Mouse (Mus musculus): ENCODE results near the gene B3galnt1. TPM values are rescaled to one million over a fixed set of nuclear protein-coding genes. Genes with fewer than 3 reads are reported as not detected.

B3galnt1 gene
- polyA plus RNA-seq, 1 experiment from 2014 or later, result 3.6 TPM

GRCm38 (mm10) chr3:69563406-69563805, 35.4 kb downstream of the B3galnt1 start:
- ATAC-seq (ENCODE audit: insufficient read depth), result no peak
- no peaks in the 10 kb centered on the region for H3K9me3 ChIP-seq (replicated peaks)
- H3K4me3 ChIP-seq (replicated peaks), result no peak overlapping the region
- H3K9ac ChIP-seq, result no peak overlapping the region
- H3K27me3 ChIP-seq, result no peaks in the 10 kb centered on the region
- H3K27ac ChIP-seq (replicated peaks), result no peak overlapping the region
- no peaks in the 10 kb centered on the region for H3K36me3 ChIP-seq (replicated peaks)
- 73% methylated on average over 6 of the region's 6 CpGs for WGBS (ENCODE audit: insufficient replicate concordance)
- no peaks in the 10 kb centered on the region for H3K4me1 ChIP-seq (replicated peaks)
- no peak overlapping the region for H3K4me2 ChIP-seq

- no peak overlapping the region for H3K27ac ChIP-seq (replicated peaks)
- ATAC-seq (ENCODE audit: insufficient read depth), result no peak
- no peaks in the 10 kb centered on the region for H3K27me3 ChIP-seq
- H3K9ac ChIP-seq, result no peak overlapping the region
- H3K36me3 ChIP-seq (replicated peaks), result no peaks in the 10 kb centered on the region
- no peak overlapping the region for H3K4me3 ChIP-seq (replicated peaks)
- no peak overlapping the region for H3K4me2 ChIP-seq
- H3K9me3 ChIP-seq (replicated peaks), result no peaks in the 10 kb centered on the region
- H3K4me1 ChIP-seq (replicated peaks), result no peaks in the 10 kb centered on the region
- 82% methylated on average over 5 of the region's 5 CpGs for WGBS (ENCODE audit: insufficient replicate concordance)
Measured at GRCm38 (mm10) chr3:69561686-69562085, 37.1 kb downstream of the B3galnt1 start.

- WGBS (ENCODE audit: insufficient replicate concordance), result 44% methylated on average over 7 of the region's 7 CpGs
- H3K27ac ChIP-seq (replicated peaks), result no peak overlapping the region
- no peak for ATAC-seq (ENCODE audit: insufficient read depth)
Measured at GRCm38 (mm10) chr3:69559975-69560330, 38.8 kb downstream of the B3galnt1 start.

DNA sequence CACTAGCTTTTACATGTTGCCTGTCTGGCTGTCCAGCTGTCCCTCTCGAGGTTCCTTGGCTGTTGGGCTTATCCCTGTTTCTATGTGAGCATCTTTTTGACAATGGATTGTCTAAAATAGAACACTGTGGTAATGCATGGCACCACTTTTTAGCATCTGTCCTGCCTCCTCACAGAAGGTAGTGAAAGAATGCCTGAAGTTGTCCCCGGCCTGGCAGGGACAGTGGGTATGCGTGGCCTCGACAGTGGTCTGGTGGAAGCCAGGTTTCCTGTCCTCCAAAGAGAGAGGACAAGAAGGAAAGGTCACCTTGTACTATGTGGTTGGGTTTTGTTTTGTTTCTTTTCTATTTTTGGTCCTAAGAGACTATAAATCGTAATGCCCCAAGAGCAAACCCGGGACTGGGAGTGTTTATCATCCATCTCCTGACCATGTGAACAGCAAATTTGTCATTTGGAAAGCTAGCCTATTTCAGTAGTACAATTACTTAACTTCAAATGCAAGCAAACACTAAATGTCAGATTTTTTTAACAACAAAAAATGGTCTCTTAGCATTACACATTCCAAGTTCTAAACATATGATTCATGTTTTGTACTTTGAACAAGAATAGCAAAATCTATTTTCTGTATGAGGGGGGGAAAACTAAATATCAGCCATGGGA, 39.3 kb downstream of the B3galnt1 start:
- H3K4me1 ChIP-seq (replicated peaks), result no peaks in the 10 kb centered on the region
- H3K4me2 ChIP-seq, result no peak overlapping the region
- H3K9me3 ChIP-seq (replicated peaks), result no peaks in the 10 kb centered on the region
- no peak overlapping the region for H3K9ac ChIP-seq
- H3K27me3 ChIP-seq, result no peaks in the 10 kb centered on the region
- 53% methylated on average over 6 of the region's 6 CpGs for WGBS (ENCODE audit: insufficient replicate concordance)
- H3K36me3 ChIP-seq (replicated peaks), result no peaks in the 10 kb centered on the region
- H3K27ac ChIP-seq (replicated peaks), result no peak overlapping the region
- no peak overlapping the region for H3K4me3 ChIP-seq (replicated peaks)
- no peak for ATAC-seq (ENCODE audit: insufficient read depth)

More at GRCm38 (mm10) chr3:69559975-69560330, 38.8 kb downstream of the B3galnt1 start:
- Histone ChIP-seq H3K9ac (no peak overlapping the region), H3K27me3 (no peaks in the 10 kb centered on the region), H3K36me3 (replicated peaks) (no peaks in the 10 kb centered on the region), H3K4me1 (replicated peaks) (no peaks in the 10 kb centered on the region), H3K4me3 (replicated peaks) (no peak overlapping the region), H3K4me2 (no peak overlapping the region), H3K9me3 (replicated peaks) (no peaks in the 10 kb centered on the region)

DNA sequence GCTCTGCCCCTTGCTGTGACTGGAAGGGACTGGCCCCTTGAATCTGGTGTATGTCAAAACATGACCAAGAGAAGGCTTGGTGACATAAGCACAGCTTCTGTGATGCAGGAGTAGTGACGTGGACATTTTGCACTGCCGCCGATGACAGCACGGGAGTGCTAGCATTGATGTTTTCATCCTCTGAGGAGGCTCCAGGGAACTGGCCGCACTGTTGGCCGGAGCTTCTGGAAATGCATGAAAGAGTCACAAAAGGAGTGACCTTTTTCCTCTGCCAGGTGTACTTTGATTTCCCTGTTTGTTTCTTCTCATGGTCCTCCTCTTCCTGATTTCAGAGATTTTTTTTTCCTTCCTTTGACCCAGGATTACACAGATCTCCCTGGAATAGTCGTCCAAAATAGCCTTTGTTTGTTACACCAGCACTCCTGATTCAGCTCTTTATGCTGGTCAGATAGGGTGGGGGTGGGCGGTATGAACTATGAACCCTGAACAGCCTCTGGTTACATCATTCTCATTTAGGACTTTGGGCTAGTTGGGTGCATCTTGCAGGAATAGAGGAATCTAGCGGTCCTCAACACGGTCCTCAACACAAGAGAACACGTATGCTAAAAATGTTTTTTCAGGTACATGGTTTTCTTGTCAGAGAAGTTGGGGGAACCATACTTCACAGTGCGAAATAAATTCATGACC, 42.5 kb downstream of the B3galnt1 start:
- no peak overlapping the region for H3K27ac ChIP-seq (replicated peaks)
- no peak overlapping the region for H3K4me2 ChIP-seq
- no peaks in the 10 kb centered on the region for H3K9me3 ChIP-seq (replicated peaks)
- no peak overlapping the region for H3K4me3 ChIP-seq (replicated peaks)
- 77% methylated on average over 12 of the region's 12 CpGs for WGBS (ENCODE audit: insufficient replicate concordance)
- H3K9ac ChIP-seq, result no peak overlapping the region
- H3K4me1 ChIP-seq (replicated peaks), result no peaks in the 10 kb centered on the region
- no peaks in the 10 kb centered on the region for H3K36me3 ChIP-seq (replicated peaks)
- H3K27me3 ChIP-seq, result no peaks in the 10 kb centered on the region
- ATAC-seq (ENCODE audit: insufficient read depth), result 0 out of 2 replicates have a peak, but pooled peaks have one; percentile 28

DNA sequence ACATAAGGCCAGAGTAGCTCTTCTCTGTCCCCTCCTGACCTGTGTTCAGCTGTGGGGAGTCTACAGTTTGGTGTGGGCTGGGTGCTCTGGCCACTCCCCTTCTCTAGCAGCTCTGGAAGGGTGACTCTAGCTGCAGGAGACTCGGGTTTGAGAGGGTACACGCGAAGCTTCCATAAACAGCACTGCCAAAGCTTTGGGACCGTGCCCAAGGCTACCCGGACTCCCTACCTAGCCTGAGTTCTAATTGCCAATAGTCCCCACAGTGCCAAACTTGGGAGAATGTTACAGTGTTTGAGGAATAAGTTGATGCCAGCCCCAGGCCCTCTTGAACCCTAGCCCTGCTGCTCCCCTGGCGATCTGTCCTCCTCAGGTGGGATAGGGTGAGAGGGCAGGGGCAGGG, 43.2 kb downstream of the B3galnt1 start:
- Histone ChIP-seq H3K4me3 (replicated peaks) (no peak overlapping the region), H3K9ac (no peak overlapping the region), H3K9me3 (replicated peaks) (no peaks in the 10 kb centered on the region), H3K36me3 (replicated peaks) (no peaks in the 10 kb centered on the region), H3K4me2 (no peak overlapping the region), H3K27ac (replicated peaks) (no peak overlapping the region), H3K27me3 (no peaks in the 10 kb centered on the region), H3K4me1 (replicated peaks) (no peaks in the 10 kb centered on the region)
- WGBS (ENCODE audit: insufficient replicate concordance), result 76% methylated on average over 6 of the region's 6 CpGs
- no peak for ATAC-seq (ENCODE audit: insufficient read depth)

GRCm38 (mm10) chr3:69549602-69550001, 49.2 kb downstream of the B3galnt1 start:
- Histone ChIP-seq H3K9ac (no peak overlapping the region), H3K27me3 (no peaks in the 10 kb centered on the region), H3K9me3 (replicated peaks) (no peaks in the 10 kb centered on the region), H3K36me3 (replicated peaks) (no peaks in the 10 kb centered on the region), H3K4me2 (no peak overlapping the region), H3K27ac (replicated peaks) (no peak overlapping the region), H3K4me3 (replicated peaks) (no peak overlapping the region), H3K4me1 (replicated peaks) (no peaks in the 10 kb centered on the region)
- 77% methylated on average over 4 of the region's 4 CpGs for WGBS (ENCODE audit: insufficient replicate concordance)
- ATAC-seq (ENCODE audit: insufficient read depth), result no peak

DNA sequence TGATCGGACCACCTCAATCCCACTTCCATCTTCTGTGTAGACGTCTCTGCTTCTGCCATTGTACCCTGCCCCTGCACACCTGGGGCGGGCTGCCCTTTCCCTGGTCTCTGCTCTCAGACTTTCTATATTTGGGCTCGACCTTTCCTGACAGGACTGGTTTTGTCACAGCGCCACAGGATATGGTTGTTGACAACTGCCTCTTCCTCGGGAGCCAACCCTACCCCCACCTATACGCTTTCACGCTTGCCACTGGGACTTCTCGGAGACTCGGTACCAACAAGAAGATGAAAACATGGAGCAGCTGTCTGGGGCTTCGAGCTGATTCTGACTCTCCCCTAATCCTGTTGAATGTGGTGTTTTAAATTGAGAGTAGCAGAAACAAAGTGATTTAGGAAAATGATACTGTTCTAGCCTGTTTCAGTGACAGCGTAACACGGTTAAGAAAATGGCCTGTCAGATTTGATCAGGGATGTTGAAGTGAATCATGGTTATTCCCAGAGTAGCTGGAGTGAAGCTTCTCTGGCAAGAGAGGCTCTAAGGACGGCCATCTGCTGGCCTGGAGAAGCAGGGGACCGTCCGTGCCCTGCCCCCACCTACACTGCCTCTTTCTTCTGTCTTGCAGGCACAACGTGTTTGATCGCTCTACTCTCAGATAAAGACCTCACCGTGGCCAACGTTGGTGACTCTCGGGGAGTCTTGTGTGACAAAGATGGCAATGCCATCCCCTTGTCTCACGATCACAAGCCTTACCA, 49.9 kb downstream of the B3galnt1 start:
- no peaks in the 10 kb centered on the region for H3K4me1 ChIP-seq (replicated peaks)
- no peaks in the 10 kb centered on the region for H3K9me3 ChIP-seq (replicated peaks)
- H3K36me3 ChIP-seq (replicated peaks), result no peaks in the 10 kb centered on the region
- H3K9ac ChIP-seq, result no peak overlapping the region
- H3K27me3 ChIP-seq, result no peaks in the 10 kb centered on the region
- no peak for ATAC-seq (ENCODE audit: insufficient read depth)
- no peak overlapping the region for H3K4me3 ChIP-seq (replicated peaks)
- no peak overlapping the region for H3K27ac ChIP-seq (replicated peaks)
- WGBS (ENCODE audit: insufficient replicate concordance), result 77% methylated on average over 22 of the region's 22 CpGs
- no peak overlapping the region for H3K4me2 ChIP-seq

DNA sequence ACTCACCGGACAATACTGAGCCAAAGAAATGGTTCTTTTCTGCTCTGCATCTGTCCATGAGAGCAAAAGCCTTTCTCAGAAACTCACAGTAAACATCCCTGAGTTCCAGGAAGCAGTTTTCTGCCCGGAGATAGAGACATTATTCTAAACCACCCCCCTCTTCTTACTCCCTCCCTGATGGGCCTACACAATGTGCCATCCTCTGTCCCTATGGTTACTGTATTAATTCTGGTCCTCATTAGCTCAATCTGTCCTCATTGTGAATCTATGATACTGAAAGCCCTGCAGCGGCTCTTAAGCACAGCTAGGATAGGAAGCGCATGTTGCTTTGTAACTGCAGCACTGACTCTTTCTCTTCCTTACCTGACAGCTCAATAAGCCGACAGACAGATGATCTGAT, 53.7 kb downstream of the B3galnt1 start:
- H3K4me2 ChIP-seq, result no peak overlapping the region
- no peak for ATAC-seq (ENCODE audit: insufficient read depth)

DNA sequence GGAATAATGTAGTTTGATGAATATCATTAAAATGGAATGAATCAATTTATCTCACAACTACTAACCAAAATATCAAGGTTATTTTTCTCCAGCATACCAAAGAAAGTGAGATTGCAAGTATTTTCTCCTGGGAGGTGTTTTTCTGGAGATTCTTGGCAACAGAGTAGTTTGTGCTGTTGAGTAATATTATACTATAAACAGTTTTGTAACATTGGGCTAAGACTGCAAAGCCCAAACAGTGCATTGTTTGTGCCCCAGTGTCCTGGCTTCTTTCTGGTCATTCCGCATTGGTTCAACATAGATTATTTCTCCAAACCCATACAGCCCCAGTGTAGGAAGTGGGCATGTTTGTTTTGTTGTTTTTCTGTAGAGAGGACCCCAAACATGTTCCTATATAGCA, 55.0 kb downstream of the B3galnt1 start:
- Histone ChIP-seq H3K36me3 (replicated peaks) (no peaks in the 10 kb centered on the region), H3K4me3 (replicated peaks) (no peak overlapping the region), H3K27me3 (no peaks in the 10 kb centered on the region), H3K9me3 (replicated peaks) (no peaks in the 10 kb centered on the region), H3K27ac (replicated peaks) (no peak overlapping the region), H3K9ac (no peak overlapping the region), H3K4me2 (no peak overlapping the region), H3K4me1 (replicated peaks) (no peaks in the 10 kb centered on the region)
- ATAC-seq (ENCODE audit: insufficient read depth), result no peak
- 75% methylated on average over 1 of the region's 1 CpGs for WGBS (ENCODE audit: insufficient replicate concordance)

More for the DNA sequence above, 53.7 kb downstream of the B3galnt1 start:
- Histone ChIP-seq H3K36me3 (replicated peaks) (no peaks in the 10 kb centered on the region), H3K4me1 (replicated peaks) (no peaks in the 10 kb centered on the region), H3K9ac (no peak overlapping the region), H3K27me3 (no peaks in the 10 kb centered on the region), H3K27ac (replicated peaks) (no peak overlapping the region), H3K4me3 (replicated peaks) (no peak overlapping the region), H3K9me3 (replicated peaks) (no peaks in the 10 kb centered on the region)
- WGBS (ENCODE audit: insufficient replicate concordance), result 68% methylated on average over 5 of the region's 5 CpGs

DNA sequence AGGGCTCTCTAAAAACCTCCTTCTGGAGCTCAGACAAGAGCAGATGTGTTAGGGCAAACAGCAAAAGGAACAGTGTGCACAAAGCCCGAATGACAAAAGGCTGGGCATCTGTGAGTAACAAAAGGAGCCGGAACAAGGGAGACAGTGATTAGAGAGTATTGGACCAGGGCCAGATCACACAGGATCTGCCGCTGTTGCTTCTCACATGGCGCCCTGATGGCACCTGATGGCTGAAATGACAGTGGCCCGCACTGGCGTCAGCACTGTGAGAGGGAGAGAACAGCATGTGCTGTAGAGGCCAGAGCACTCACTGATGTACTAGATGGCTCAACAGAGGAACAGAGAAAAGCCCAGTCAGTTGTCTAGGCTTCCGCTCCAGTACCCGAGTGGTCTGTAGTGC, 55.8 kb downstream of the B3galnt1 start:
- Histone ChIP-seq H3K36me3 (replicated peaks) (no peaks in the 10 kb centered on the region), H3K4me1 (replicated peaks) (no peaks in the 10 kb centered on the region), H3K4me2 (no peak overlapping the region), H3K9me3 (replicated peaks) (no peaks in the 10 kb centered on the region), H3K27me3 (no peaks in the 10 kb centered on the region), H3K27ac (replicated peaks) (no peak overlapping the region), H3K4me3 (replicated peaks) (no peak overlapping the region), H3K9ac (no peak overlapping the region)
- ATAC-seq (ENCODE audit: insufficient read depth), result no peak
- WGBS (ENCODE audit: insufficient replicate concordance), result 79% methylated on average over 8 of the region's 8 CpGs

Data from liver, embryonic 15.5 days (tissue).